Mouse (Mus musculus) left cerebral cortex, postnatal 14 days (tissue): Measurements from ENCODE around the gene Csnk1e. TPM values are rescaled to one million over a fixed set of nuclear protein-coding genes. Genes with fewer than 3 reads are reported as not detected.
A peak's percentile ranks its signal among the peaks of the same experiment; 100 is the strongest.

Experiments used
- DNase-seq, 2 experiments: peaks; one replicate each; pipeline ENCODE4 v3.0.0; 2021 to 2022; ENCODE audit warnings: low spot score in 2 of 2, mixed read lengths in 1 of 2
- intact Hi-C: fragments of 180-260 bp; cut with DNase I; formaldehyde crosslinking; loops from one replicate; pipeline ENCODE4 v1.15.1; 2025
- total RNA-seq, 2 experiments: library from RNA; stranded (reverse); gene quantifications; 2 replicates each; pipeline ENCODE4 v1.2.3; 2021

The Csnk1e gene
- total RNA-seq, 2 experiments from 2014 or later, result 142 to 166 TPM

DNA sequence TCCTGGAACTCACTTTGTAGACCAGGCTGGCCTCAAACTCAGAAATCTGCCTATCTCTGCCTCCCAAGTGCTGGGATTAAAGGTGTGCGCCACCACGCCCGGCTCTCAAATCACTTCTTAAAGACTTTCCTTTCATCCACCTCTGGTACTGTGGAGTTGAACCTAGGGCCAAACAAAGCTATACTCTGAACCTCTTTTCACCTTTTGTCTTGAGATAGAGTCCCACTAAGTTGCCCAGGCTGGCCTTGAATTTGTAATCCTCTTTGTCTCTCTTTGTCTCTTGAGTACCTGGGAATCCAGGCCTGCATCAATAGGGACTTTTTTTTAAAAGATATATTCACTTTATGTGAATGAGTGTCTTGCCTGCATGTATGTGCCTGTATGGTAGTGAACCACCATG, 7.3 kb downstream of the Csnk1e start:
- intact Hi-C loops, result no loop called here

DNA sequence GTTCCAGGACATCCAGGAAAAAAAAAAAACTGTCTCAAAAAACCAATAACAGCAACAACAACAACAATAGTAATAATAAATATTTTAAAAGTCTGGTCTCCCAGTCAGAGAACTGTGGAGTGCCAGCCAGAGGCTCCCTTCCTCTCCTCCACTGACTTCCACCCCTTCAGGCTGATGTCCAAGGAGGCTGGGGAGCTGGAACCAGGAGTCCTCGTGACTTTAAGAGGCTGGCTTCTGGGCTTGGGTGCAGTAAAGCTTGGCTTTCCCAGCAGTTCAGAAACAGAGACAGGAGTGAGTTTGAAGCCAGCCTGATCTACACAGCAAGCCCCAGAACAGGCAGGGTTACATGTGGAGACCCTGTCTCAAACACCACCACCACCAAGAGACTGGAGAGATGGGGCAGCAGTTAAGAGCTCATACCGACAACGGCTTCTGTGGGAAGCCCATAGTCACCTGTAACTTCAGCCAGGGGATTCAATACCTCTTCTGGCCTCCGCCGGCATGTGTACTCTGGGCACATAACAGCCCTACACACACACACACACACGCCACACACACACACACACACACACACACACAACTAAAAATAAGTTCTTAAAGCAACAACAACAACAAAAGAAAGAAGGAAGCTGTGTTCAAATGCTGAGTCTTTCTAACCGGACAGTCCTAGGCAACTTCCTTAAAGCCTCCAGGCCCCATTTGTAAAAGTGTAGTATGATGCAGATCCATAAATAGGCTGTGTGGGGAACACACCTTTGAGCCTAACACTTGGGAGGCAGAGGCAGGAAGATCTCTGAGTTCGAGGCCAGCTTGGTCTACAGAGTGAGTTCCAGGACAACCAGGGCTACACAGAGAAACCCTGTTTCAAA, 9.3 kb downstream of the Csnk1e start:
- intact Hi-C loops, result no loop called here
- no peak for DNase-seq

More for the DNA sequence above, 7.3 kb downstream of the Csnk1e start:
- no peak for DNase-seq

DNA sequence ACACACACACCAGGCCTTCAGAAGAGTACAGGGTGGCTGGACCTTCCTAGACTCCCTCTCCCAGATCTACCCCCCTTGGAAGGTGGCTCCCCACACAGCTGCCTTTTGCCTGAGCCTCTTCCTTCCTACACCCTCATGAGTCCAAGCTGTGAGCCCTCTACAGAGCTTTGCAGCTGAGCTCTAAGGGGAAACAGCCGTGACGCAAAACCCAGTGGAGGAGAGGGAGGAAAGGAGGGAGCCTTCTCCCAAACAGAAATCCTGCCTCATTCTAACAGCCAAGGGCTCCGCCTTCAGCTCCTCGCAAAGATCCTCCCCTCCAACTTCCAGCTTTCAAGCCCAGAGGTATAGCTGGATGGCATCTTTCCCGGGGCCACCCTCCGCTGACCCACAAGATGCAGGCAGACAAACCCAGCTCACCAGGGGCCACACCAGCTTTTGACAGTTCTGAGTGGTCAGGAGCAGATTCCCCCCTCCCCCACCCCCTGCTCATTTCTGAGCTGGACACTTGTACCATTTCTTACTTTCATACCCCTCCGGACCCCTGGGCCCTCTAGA, 11.4 kb downstream of the Csnk1e start:
- peak in 1 of 2 experiments; percentile 70 for DNase-seq

DNA sequence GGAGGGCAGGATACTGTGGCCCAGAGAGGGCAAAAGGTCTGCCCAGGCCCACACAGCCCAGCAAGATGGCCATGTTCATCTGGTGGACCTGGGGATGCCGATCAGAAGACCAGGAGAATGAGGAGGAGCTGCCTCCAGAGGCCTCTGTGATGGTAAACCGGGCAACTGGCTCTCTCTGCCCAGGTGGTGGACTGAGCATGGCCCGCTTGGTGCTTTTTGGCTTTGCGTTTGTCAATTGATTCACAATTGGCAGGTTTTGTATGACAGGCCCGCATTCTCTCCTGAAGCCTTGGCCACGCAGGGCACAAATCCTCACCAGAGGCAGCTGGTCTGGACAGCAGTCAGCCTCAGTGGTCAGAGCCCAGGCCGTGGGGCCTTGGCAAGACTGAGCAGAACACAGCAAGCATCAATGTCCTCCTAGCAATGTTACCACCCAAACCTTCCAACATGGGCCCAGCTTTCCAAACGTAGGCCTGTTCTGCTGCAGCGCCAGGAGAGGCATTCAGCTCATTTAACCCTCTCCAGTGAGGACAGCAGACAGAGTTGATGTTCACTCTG, 12.3 kb downstream of the Csnk1e start:
- no peak for DNase-seq
- intact Hi-C loops, result loop anchor here (5.0 kb wide), 1 partner anchor 41 kb away; the partner anchor contains the start of gene Tmem184b

More for the DNA sequence above, 11.4 kb downstream of the Csnk1e start:
- intact Hi-C loops, result loop anchor here (5.0 kb wide), 1 partner anchor 42 kb away; the partner anchor contains the start of gene Tmem184b

DNA sequence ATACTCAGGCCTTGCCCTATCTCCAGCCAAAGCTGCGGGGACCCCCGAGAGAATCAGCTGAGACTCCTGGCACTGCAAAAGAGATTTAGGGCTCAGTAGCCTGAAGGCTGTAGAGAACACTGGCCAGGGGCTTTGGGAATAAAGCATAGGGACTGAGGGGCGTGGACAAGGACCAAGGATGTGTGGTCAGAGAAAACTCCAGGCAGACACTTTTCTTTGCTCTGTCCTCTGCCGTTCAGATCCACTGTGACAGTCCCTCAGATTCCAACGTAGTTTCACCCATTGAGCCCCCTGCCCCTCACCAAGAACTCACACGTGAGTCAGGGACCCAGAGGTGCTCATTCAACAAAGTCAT, 13.1 kb downstream of the Csnk1e start:
- intact Hi-C loops, result loop anchor here (5.0 kb wide), 1 partner anchor 40 kb away; the partner anchor contains the start of gene Tmem184b
- DNase-seq, result no peak

DNA sequence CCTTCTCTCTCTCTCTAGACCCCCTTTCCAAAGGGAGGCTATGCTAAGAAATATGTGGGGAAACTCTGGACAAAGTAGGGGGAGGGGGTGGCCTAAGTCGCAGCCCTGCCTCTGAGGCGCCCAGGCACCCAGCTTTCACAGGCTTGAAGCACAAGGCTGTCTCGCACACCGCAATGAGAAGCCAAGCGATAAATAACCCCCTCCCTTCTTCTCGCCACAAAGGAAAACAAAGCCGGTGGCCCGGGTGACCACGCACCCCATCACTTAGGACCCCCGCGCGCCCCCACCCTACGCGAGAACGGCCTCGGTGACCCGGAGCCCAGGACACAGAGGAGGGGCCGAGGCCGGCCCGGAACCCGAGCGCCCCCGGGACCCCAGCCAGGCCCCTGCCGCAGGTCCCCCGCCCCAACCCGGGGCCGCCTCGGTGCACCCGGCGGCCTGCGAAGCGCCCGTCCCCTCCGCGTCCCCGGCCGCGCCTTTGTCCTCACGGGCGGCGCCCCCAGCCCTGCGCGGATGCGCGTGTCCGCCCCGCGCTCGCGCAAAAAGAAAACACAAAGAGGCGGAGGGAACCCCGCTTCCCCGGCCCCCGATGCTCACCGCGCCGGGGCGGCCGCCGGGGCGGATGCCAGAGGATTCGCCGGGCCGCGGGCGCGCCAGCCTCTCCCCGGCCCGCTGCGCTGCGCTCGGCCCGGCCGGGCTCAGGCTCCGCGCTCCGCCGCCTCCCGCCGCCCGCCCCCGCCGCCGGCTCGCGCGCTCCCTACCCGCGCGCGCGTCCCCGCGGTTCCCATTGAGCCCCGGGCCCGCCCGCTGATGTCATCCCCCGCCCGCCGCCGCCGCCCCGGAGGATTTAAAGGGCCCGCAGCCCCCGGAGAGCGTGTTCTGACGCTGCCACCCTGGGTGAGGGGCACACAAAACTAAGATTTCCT, 13.8 kb downstream of the Csnk1e start:
- intact Hi-C loops, result loop anchor here (5.0 kb wide), 1 partner anchor 39 kb away; the partner anchor contains the start of gene Tmem184b
- DNase-seq, result peak in 1 of 2 experiments; percentile 84

DNA sequence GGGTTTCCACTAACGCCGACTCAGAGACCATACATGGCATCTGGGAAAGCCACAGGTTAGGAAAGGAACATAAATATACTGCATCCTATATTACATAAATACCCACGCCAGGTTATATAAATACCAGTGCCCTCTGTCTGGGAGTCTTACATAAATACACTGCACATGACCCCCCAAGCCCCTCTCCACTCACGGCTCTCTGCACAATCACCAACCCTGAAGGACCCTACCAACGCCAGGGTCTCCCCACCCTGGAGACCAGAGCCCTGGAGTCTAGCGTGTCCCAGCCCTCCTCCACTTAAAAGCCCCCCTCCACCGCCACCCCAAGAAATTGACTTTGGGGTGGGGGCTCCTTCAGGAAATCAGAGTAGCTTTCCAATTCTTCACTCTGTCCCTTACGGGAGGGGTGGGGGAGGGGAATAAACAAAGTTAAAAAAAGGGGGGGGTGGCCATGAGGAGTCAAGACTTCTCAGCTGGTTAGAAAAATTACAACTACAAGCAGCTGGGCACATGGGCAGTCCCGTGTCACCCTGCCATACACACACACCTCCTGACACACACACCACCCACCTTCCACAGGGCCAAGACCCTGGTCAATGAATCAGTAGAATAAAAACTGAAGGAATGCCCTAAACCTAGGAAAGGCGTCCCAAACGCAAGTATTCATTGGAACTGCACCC, 14.6 kb downstream of the Csnk1e start:
- DNase-seq, result no peak
- intact Hi-C loops, result loop anchor here (5.0 kb wide), 1 partner anchor 38 kb away; the partner anchor contains the start of gene Tmem184b

DNA sequence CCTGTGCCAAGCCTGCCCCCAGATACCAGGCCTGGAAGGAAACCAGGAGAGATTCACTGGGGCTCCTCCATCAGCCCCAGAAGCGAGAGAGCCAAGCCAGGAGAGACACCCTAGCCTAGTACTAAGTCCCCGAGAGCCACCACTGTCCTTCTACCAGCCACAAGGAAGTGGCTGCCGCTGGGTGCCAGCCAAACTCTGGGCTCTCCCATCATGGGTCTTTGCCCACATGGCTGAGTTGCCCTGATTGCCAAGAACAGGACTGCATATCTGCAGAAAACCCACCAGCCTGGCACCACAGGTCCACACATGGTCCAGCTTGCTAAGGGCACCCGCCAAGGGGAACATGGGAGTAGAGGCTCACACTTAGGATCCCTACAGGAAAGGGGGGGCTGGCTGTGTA, 15.1 kb downstream of the Csnk1e start:
- intact Hi-C loops, result loop anchor here (5.0 kb wide), 1 partner anchor 38 kb away; the partner anchor contains the start of gene Tmem184b
- DNase-seq, result peak; percentile 67 to 69

DNA sequence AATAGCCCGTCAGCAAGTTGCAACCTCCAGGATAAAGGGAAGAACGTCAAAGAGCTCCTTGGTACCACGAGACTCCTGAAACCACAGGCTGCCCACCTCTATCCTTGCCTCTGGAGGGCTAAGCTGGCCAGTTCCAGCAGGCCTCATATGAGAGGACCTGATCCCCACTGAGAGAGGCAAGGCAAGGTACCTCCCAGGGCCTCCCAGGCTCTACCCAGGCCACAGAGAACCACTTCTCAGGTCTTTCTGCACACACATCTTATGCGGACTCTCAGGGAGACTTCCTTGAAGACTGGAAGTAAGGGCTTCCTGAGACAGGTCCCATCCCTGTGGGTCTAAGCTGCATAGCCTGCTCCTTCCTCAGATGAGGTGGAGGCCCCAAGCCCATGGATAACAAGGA, 16.0 kb downstream of the Csnk1e start:
- intact Hi-C loops, result no loop called here
- no peak for DNase-seq

DNA sequence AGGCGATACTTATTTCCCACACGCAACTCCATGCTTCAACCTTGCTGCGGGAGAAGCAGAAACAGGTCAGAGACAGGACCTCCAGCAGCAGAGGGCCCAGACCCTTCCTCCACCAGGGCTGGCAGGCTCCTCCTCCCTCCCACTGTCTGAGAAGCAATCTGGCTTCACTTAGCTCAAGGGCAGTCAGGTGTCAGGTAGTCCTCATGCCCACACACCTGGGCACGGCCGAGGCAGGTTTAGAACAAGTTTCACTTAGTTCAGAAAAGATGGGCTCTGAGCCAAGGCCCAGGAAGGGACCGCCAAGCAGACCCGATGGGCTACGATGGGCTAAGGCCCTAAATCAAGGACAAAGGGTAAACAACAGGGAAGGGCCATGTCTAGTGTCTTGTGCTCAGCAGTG, 16.6 kb downstream of the Csnk1e start:
- intact Hi-C loops, result no loop called here
- no peak for DNase-seq

DNA sequence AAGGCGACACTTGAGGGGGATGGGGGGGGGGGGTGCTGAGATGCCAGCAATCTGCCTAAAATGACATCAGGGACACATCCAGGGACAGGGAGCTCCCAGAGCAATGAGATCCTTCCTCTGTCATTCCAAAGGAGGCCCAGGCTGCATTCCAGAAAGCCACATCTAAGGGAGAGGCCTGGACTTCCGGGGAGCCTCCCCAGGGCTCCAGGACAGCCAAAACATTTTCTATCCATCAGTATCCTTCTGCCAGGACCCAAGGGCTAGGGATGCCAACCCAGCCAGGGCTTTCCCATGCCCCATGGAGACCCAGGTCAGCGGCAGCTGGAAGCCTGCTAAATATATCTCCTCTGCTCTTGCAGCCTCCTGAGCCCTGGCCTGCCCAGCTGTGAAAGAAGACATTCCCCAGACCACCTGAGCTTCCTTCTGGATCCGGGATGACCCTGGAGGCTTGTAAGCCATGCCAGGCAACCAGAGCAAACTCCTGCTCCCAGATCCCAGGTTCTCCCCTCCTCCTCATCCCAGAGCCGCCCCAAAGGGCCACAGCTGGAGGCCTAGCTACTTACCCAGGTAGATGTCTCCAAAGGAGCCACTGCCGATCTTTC, 17.1 kb downstream of the Csnk1e start:
- intact Hi-C loops, result no loop called here
- no peak for DNase-seq

DNA sequence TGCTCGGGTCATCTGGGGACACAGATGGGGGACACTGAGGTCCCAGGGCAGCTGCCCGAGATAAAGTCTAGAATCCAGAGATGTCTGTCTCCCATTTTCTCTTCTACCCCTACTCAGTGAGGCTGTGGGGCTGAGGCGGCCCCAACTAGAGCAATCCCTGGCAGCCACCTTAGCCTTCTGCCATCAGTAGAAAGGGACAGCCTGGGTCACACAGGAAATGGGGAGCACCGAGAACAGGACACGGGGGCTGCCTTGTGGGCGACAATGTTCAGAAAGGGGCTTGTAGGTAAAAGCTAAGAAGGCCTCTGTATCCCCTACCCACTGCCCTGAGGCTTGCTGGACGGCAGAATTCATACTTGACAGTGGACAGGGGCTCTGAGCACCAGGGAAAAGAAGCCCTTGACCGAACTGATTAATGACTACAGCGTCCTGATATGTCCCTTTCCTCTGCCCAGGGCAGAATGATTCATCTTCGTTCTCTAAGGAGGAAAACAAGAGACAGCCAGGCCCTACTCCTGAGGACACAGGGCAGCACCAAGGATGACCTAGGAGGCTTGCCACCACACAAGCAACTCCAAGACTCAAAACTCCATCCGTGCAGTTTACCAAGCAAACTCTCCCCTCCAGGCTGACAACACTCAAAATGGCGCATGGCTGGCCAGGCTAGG, 17.7 kb downstream of the Csnk1e start:
- intact Hi-C loops, result no loop called here
- DNase-seq, result no peak

DNA sequence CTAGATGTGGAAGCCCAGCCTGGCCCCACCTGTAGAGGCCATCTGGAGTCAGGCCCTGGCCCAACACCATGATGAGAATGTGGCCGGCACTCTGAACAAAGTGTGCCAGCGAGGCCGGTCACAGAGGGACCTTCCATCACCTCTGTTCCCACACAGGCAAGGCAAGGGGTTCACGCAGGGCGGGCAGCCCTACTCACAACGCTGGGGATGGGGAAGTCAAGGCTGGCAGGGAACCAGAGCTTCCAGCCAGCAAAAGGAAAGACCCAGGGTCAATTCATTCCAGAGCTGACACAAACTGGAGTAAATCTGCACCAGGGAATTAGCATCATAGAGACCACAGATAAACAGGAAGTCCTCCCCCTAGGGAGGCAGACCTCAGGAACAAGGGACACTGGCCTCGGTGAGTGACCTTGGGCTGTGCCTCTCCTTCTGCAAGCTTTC, 18.9 kb downstream of the Csnk1e start:
- intact Hi-C loops, result no loop called here

DNA sequence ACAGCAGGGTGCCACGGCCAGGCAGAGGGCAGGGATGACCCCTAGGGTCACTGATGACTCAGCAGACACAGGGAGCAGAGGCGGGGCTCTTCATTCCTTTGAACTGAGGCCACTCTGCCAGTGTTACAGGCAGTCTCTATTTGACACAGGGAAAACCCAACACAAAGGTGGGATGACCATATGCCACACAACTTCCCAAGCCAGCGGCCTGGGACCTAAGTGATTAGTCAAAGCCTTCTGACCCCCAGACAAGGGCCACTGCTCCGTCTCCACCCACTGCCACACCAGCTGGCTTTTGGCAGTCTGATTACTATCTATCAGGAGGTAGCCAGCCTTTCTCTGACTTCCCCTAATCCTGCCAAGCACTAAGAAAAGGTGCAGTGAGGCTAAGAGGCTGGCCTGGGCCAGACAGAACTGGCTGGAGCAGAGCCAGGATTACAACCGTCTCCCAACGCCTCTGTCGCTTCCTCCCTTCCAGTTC, 20.1 kb downstream of the Csnk1e start:
- intact Hi-C loops, result no loop called here
- DNase-seq, result peak; percentile 36 to 40

More for the DNA sequence above, 18.9 kb downstream of the Csnk1e start:
- no peak for DNase-seq

DNA sequence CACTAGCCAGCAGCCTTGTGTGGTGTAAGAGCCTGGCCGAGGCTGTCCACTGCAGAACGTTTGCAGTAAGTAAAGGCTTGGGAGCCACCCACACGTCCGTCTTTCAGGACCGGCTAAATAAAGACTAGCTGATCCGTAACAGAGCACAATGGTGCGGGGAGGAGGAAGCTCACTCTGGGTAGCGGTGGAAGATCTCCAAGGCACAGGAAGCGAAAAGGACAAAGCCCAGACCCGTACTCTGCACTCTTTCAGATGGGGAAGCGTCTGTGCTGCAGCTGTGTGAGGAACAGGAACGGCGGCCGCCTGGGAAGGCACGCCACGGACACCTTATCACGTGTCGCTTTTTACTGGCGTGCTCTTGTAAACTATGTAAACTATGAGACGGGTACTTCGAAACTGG, 22.5 kb downstream of the Csnk1e start:
- DNase-seq, result peak; percentile 67 to 70
- intact Hi-C loops, result no loop called here

DNA sequence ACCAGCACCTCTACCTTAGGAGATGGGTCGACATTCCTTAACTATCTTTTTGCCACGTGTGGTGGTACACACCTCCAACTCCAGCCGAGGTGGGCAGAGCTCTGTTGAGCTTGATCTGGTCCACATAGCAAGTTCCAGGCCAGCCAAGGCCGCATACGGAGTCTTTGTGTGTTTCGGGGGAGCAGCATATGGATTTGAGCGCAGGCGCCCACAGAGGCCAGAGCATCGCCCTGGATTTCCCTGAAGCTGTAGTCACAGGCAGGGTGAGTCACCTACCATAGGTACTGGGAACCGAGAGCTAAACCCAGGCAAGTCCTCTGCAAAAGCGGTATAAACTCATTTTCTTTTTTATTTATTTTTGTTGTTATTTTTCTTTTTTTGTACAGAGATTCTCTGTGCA, 23.0 kb downstream of the Csnk1e start:
- intact Hi-C loops, result no loop called here
- no peak for DNase-seq

DNA sequence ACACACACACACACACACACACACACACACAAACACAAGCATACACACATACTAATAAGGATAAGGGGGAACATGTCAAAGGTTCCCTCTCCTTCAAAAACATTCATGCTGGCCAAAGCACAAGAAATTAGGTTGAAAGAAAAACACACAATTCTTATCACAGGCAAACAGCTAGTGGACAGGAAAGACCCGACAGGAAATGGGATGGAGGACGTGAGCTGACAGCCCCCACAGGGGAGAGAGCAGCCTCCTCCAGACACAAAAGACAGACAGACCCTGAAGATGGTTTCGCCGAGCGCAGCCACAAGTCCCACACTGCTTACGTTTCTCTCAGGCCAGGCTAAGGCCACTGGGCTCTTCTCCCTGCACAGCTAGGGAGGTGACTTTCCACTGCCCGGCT, 23.4 kb downstream of the Csnk1e start:
- DNase-seq, result no peak
- intact Hi-C loops, result no loop called here
